In the genomic region with DNA sequence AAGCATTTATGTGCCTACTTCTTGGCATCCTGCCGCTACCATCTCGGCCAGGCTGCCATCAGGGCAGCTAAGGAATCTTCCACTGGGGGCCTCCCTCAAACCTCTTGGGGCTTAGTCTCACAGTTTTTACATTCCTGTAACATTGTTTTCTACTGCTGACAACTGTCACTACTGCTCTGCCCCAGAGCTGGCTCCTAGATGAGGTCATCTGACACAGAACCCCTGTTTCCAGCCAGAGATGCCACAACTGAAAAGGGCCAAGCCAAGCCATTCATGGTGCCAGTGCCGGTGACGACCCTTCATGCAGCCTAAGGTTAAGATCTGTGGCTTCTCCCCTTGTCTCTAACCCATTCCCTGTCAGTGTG, we compare ENCODE assay signal across 8 mouse cellular contexts. TPM values are rescaled to one million over a fixed set of nuclear protein-coding genes. Genes with fewer than 3 reads are reported as not detected.
DNase-seq lines count a peak whose midpoint lies in the region; ATAC-seq and TF ChIP-seq lines count a peak whose summit lies in the region.
"Had no signal": no experiment of that assay in that cellular context is flagged by ENCODE, and none has a peak within 500 bp of the region (broad histone marks: within the 10 kb centered on the region; RNA-seq: fewer than 3 reads in every experiment).

No protein-coding gene starts in this region.

- TF ChIP-seq POLR2A in MEL (IDR thresholded peaks at IDR 0.05; ENCODE audit: control insufficient read depth in 1 of 2, insufficient read depth in 1 of 2, low read depth in 1 of 2, low read length in 2 of 2, poor library complexity in 1 of 2), result no peak

- no peak for ATAC-seq in kidney, embryonic 16.5 days (ENCODE audit: low FRiP score, low TSS enrichment)
- no peak for ATAC-seq in liver, embryonic 11.5 days (replicated peaks; ENCODE audit: low FRiP score)

- no peaks in the 10 kb centered on the region for H3K36me3 ChIP-seq in kidney, embryonic 16.5 days (ENCODE audit: insufficient read depth, low read length)
- peaks cover 0 to 38% of the 10 kb centered on the region in 2 experiments; a peak in 2 of 4 replicates for H3K36me3 ChIP-seq in MEL (ENCODE audit: control insufficient read depth in 1 of 2, insufficient read depth in 2 of 2, low read length in 2 of 2)
- no peaks in the 10 kb centered on the region for H3K36me3 ChIP-seq in embryonic facial prominence, embryonic 10.5 days (replicated peaks)
- H3K36me3 ChIP-seq in liver, embryonic 11.5 days (ENCODE audit: control insufficient read depth, insufficient read depth, low read length), result no peaks in the 10 kb centered on the region

- no peak for DNase-seq in kidney, postnatal 10 days
- DNase-seq in MEL (ENCODE audit: low read depth, low spot score), result no peak
- no peak for DNase-seq in embryonic facial prominence, embryonic 10.5 days (ENCODE audit: low spot score)
- DNase-seq in liver, embryonic 11.5 days (ENCODE audit: low spot score), result no peak
- no peak for DNase-seq in frontal cortex, postnatal 14 days (ENCODE audit: low spot score in 2 of 2)
- no peak for DNase-seq in layer of hippocampus, postnatal 36 days
- DNase-seq: cerebellum, adult 8-10 months had no signal

- H3K9me3 ChIP-seq in kidney, embryonic 16.5 days (ENCODE audit: low read length), result no peaks in the 10 kb centered on the region
- H3K9me3 ChIP-seq in MEL (replicated peaks; ENCODE audit: insufficient read depth, low read length), result no peaks in the 10 kb centered on the region
- no peaks in the 10 kb centered on the region for H3K9me3 ChIP-seq in embryonic facial prominence, embryonic 10.5 days
- no peaks in the 10 kb centered on the region for H3K9me3 ChIP-seq in liver, embryonic 11.5 days (ENCODE audit: control insufficient read depth, low read length)

- no peak overlapping the region for H3K4me2 ChIP-seq in kidney, embryonic 16.5 days (replicated peaks; ENCODE audit: low read depth, low read length)
- no peak overlapping the region for H3K4me2 ChIP-seq in liver, embryonic 11.5 days

- H3K4me1 ChIP-seq in kidney, embryonic 16.5 days (ENCODE audit: insufficient read depth, low read length), result peaks cover 31% of the 10 kb centered on the region
- peaks cover 23 to 36% of the 10 kb centered on the region in 2 experiments for H3K4me1 ChIP-seq in MEL (ENCODE audit: control insufficient read depth in 1 of 2, insufficient read depth in 2 of 2, low read length in 2 of 2)
- H3K4me1 ChIP-seq in embryonic facial prominence, embryonic 10.5 days, result peaks cover 54% of the 10 kb centered on the region
- peaks cover 56% of the 10 kb centered on the region for H3K4me1 ChIP-seq in liver, embryonic 11.5 days (replicated peaks; ENCODE audit: control insufficient read depth, insufficient read depth, low read length)

- WGBS in kidney, embryonic 16.5 days, result 77% methylated on average over 4 of the region's 4 CpGs
- WGBS in embryonic facial prominence, embryonic 10.5 days, result 80% methylated on average over 4 of the region's 4 CpGs
- WGBS in liver, embryonic 11.5 days, result 85% methylated on average over 4 of the region's 4 CpGs

- H3K9ac ChIP-seq in kidney, embryonic 16.5 days (replicated peaks; ENCODE audit: low read length), result no peak overlapping the region
- no peak overlapping the region; the same call in 1 of the 2 replicates for H3K9ac ChIP-seq in MEL (ENCODE audit: control insufficient read depth, low read depth, low read length, poor library complexity, severe bottlenecking)
- 0 out of 2 replicates have a peak overlapping the region, but pooled peaks have one; percentile 38 for H3K9ac ChIP-seq in liver, embryonic 11.5 days (ENCODE audit: low read depth, low read length)

- H3K79me2 ChIP-seq in MEL (ENCODE audit: control insufficient read depth, insufficient read depth, low read length, poor library complexity), result peaks cover 28% of the 10 kb centered on the region

- no peak overlapping the region for H3K4me3 ChIP-seq in kidney, embryonic 16.5 days (ENCODE audit: low read length)
- no peak overlapping the region for H3K4me3 ChIP-seq in MEL (ENCODE audit: control insufficient read depth in 1 of 2, insufficient read depth in 1 of 2, low read depth in 2 of 2, low read length in 2 of 2)
- H3K4me3 ChIP-seq in embryonic facial prominence, embryonic 10.5 days, result no peak overlapping the region
- H3K4me3 ChIP-seq in liver, embryonic 11.5 days (ENCODE audit: low read depth, low read length), result no peak overlapping the region

- H3K27ac ChIP-seq in kidney, embryonic 16.5 days (ENCODE audit: low read length), result peak overlapping the region; percentile 54
- H3K27ac ChIP-seq in MEL (ENCODE audit: control insufficient read depth, low read depth, low read length), result peak overlapping the region; percentile 62
- H3K27ac ChIP-seq in embryonic facial prominence, embryonic 10.5 days (replicated peaks), result peak overlapping the region; percentile 69
- peak overlapping the region; percentile 36 for H3K27ac ChIP-seq in liver, embryonic 11.5 days (ENCODE audit: low read depth, low read length)

- no peaks in the 10 kb centered on the region for H3K27me3 ChIP-seq in kidney, embryonic 16.5 days (ENCODE audit: insufficient read depth, low read length)
- H3K27me3 ChIP-seq in MEL (ENCODE audit: control insufficient read depth in 1 of 2, insufficient read depth in 2 of 2, low read length in 2 of 2), result no peaks in the 10 kb centered on the region
- H3K27me3 ChIP-seq in embryonic facial prominence, embryonic 10.5 days (replicated peaks; ENCODE audit: low read depth, poor library complexity, severe bottlenecking), result no peaks in the 10 kb centered on the region
- no peaks in the 10 kb centered on the region for H3K27me3 ChIP-seq in liver, embryonic 11.5 days (replicated peaks; ENCODE audit: control insufficient read depth, insufficient read depth, low read length)

- no peak for TF ChIP-seq EP300 in MEL (IDR thresholded peaks at IDR 0.05; ENCODE audit: low read depth in 1 of 2, low read length in 2 of 2)

- TF ChIP-seq RAD21 in MEL (IDR thresholded peaks at IDR 0.05; ENCODE audit: low read depth, low read length), result no peak

- TF ChIP-seq CTCF in MEL (IDR thresholded peaks at IDR 0.05 in 2 of 3, conservative IDR thresholded peaks at IDR 0.05 in 1 of 3; ENCODE audit: control insufficient read depth in 1 of 3, insufficient read depth in 1 of 3, low read depth in 2 of 3, low read length in 3 of 3, poor library complexity in 1 of 3, severe bottlenecking in 1 of 3), result no peak

TF ChIP-seq in MEL, 35 proteins besides CTCF, POLR2A, EP300 and RAD21:
- TF ChIP-seq HCFC1 (IDR thresholded peaks at IDR 0.05; ENCODE audit: low read depth, low read length) (no peak), E2F4 (IDR thresholded peaks at IDR 0.05; ENCODE audit: borderline replicate concordance, low read depth, low read length) (no peak)

RNA-seq across cellular contexts. Expression of a gene that starts 4.4 kb away (rescaled TPM):
- 18.3 and 21.1 TPM in 2 replicates for polyA plus RNA-seq in kidney, embryonic 16.5 days (2015; fragmentation: Nextera tagmentation; extraction: Ambion mirVana)
- 11.8 and 12.0 TPM in 2 replicates for total RNA-seq in MEL (2012; rRNA removed)
- 10 to 100 TPM in 1 of 2 experiments, not detected in 1; 24.7 TPM for polyA plus RNA-seq in MEL (2012; ENCODE audit: insufficient read depth in 1 of 2, insufficient read length in 2 of 2, low read depth in 1 of 2, low replicate concordance in 2 of 2, missing spikeins in 1 of 2)
- polyA plus RNA-seq in embryonic facial prominence, embryonic 10.5 days (2016; fragmentation: Nextera tagmentation; extraction: Ambion mirVana), result 18.4 and 20.4 TPM in 2 replicates
- 27.7 and 28.1 TPM in 2 replicates for polyA plus RNA-seq in liver, embryonic 11.5 days (2014; fragmentation: Nextera tagmentation; extraction: Ambion mirVana)
- 10 to 100 TPM; 22.3 to 23.1 TPM for total RNA-seq in layer of hippocampus, postnatal 36 days (2021)

RNA-seq across cellular contexts. Expression of a gene that starts 22.6 kb away (rescaled TPM):
- polyA plus RNA-seq in kidney, embryonic 16.5 days (2015; fragmentation: Nextera tagmentation; extraction: Ambion mirVana), result 3.7 and 4.0 TPM in 2 replicates
- total RNA-seq in MEL (2012; rRNA removed), result 3.3 TPM in 2 replicates
- polyA plus RNA-seq in MEL (2012; ENCODE audit: insufficient read depth in 1 of 2, insufficient read length in 2 of 2, low read depth in 1 of 2, low replicate concordance in 2 of 2, missing spikeins in 1 of 2), result 1 to 10 TPM in 1 of 2 experiments, not detected in 1; 5.8 TPM
- polyA plus RNA-seq in embryonic facial prominence, embryonic 10.5 days (2016; fragmentation: Nextera tagmentation; extraction: Ambion mirVana), result 1.2 and 1.8 TPM in 2 replicates
- 3.1 and 3.5 TPM in 2 replicates for polyA plus RNA-seq in liver, embryonic 11.5 days (2014; fragmentation: Nextera tagmentation; extraction: Ambion mirVana)
- 1 to 10 TPM; 1.4 to 2.3 TPM for total RNA-seq in layer of hippocampus, postnatal 36 days (2021)

RNA-seq across cellular contexts. Expression of a gene that starts 38.4 kb away (rescaled TPM):
- polyA plus RNA-seq in kidney, embryonic 16.5 days (2015; fragmentation: Nextera tagmentation; extraction: Ambion mirVana), result 12.5 and 17.7 TPM in 2 replicates
- 1.1 TPM in 1 of 2 replicates, not detected in the other for total RNA-seq in MEL (2012; rRNA removed)
- polyA plus RNA-seq in MEL (2012; ENCODE audit: insufficient read depth in 1 of 2, insufficient read length in 2 of 2, low read depth in 1 of 2, low replicate concordance in 2 of 2, missing spikeins in 1 of 2), result under 1 TPM in 1 of 2 experiments, not detected in 1; 0.60 TPM
- 2.5 and 6.0 TPM in 2 replicates for polyA plus RNA-seq in embryonic facial prominence, embryonic 10.5 days (2016; fragmentation: Nextera tagmentation; extraction: Ambion mirVana)
- 2.9 and 4.6 TPM in 2 replicates for polyA plus RNA-seq in liver, embryonic 11.5 days (2014; fragmentation: Nextera tagmentation; extraction: Ambion mirVana)
- 1 to 10 TPM; 1.8 to 2.6 TPM for total RNA-seq in layer of hippocampus, postnatal 36 days (2021)
